Mouse (Mus musculus): ENCODE results near the gene Gbp5. TPM values are rescaled to one million over a fixed set of nuclear protein-coding genes. Genes with fewer than 3 reads are reported as not detected.

Gbp5 gene
- 2.1 TPM for polyA plus RNA-seq (2015; fragmentation: Illumina TruSeq; extraction: RNeasy Lipid Tissue Mini Kit (QIAGEN cat#74804); ENCODE audit: low read depth, low replicate concordance)

DNA sequence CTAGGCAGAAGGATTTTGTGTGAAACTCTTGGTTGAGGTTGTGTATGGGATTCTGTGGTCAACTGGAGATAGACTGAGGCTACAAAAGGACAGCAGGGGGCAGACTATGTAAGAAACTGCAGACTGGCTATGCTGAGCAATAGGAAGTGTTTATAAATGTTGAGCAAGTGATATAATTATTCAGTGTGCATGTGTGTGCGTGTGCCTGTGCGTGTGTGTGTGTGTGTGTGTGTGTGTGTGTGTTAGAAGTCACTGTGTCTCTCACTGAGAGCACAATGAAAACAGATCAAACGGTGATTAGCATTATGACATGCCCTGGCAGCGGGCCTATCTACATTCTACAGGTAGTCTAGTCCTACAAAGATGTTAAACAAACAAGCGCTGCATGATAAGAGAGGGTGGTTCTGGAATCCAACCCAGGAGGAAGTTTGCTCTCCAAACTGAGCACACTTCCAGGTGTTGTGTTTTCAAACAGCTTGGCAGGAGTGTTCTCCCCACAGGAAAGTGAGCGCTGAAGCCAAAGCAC lies at the start of gene Gbp5:
Gbp5 (plus strand) TSS at position 443 of the 526 bp plus-strand sequence.

GRCm38 (mm10) chr3:142530087-142530953 lies 36.5 kb downstream of the Gbp5 start, which contains the start of gene Gbp7:
Gbp7 (plus strand) TSS chr3:142530342.

GRCm38 (mm10) chr3:142559632-142560228 lies 66.0 kb downstream of the Gbp5 start, which contains the start of gene Gbp3:
Gbp3 (plus strand) TSS chr3:142560026.

Other genes starting within 250 kb of the Gbp5 start
- 21.0 TPM for gene Pdlim5, start 98.3 kb upstream of the Gbp5 start, polyA plus RNA-seq (2015; fragmentation: Illumina TruSeq; extraction: RNeasy Lipid Tissue Mini Kit (QIAGEN cat#74804); ENCODE audit: low read depth, low replicate concordance)
- gene Gbp7, start 36.4 kb downstream of the Gbp5 start, polyA plus RNA-seq (2015; fragmentation: Illumina TruSeq; extraction: RNeasy Lipid Tissue Mini Kit (QIAGEN cat#74804); ENCODE audit: low read depth, low replicate concordance): 3.0 TPM
- 7.2 TPM for gene Gbp3, start 66.0 kb downstream of the Gbp5 start, polyA plus RNA-seq (2015; fragmentation: Illumina TruSeq; extraction: RNeasy Lipid Tissue Mini Kit (QIAGEN cat#74804); ENCODE audit: low read depth, low replicate concordance)
- gene Gbp2b, start 100.9 kb downstream of the Gbp5 start, polyA plus RNA-seq (2015; fragmentation: Illumina TruSeq; extraction: RNeasy Lipid Tissue Mini Kit (QIAGEN cat#74804); ENCODE audit: low read depth, low replicate concordance): not detected
- 4.2 TPM for gene Gbp2, start 126.6 kb downstream of the Gbp5 start, polyA plus RNA-seq (2015; fragmentation: Illumina TruSeq; extraction: RNeasy Lipid Tissue Mini Kit (QIAGEN cat#74804); ENCODE audit: low read depth, low replicate concordance)
- 7.5 TPM for gene Kyat3, start 207.1 kb downstream of the Gbp5 start, polyA plus RNA-seq (2015; fragmentation: Illumina TruSeq; extraction: RNeasy Lipid Tissue Mini Kit (QIAGEN cat#74804); ENCODE audit: low read depth, low replicate concordance)